Mouse (Mus musculus) natural killer cell, adult 2 months (primary cell): ENCODE measurements around the gene Eef1g.

ENCODE experiments used
- DNase-seq, 2 experiments: peaks; one replicate each; pipeline ENCODE4 v3.0.0; 2022; ENCODE audit warnings: low spot score in 2 of 2

The Eef1g gene

GRCm38 (mm10) chr19:8966590-8967372 lies at the start of gene Eef1g:
TSS of gene Eef1g (plus strand) at chr19:8967041.
- DNase-seq: peak; percentile 98 to 99

DNA sequence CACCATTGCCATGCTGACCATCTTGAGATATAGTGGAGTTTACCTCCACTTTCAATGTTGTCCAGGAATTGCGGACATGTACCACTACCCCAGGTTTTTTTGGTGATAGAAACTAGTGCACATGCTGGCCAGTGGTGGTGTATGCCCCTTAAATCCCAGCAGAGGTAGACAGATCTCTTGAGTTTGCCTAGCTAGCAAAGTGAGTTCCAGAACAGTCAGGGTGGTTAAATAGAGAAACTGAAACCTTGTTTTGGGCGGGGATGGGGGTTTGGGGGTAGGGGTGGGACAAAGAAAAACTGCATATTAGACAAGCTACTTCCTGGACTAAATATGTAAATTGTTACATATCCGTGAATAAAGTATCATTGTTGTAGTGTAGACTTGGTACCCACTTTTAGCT lies 47.8 kb upstream of the Eef1g start:
- no peak for DNase-seq

DNA sequence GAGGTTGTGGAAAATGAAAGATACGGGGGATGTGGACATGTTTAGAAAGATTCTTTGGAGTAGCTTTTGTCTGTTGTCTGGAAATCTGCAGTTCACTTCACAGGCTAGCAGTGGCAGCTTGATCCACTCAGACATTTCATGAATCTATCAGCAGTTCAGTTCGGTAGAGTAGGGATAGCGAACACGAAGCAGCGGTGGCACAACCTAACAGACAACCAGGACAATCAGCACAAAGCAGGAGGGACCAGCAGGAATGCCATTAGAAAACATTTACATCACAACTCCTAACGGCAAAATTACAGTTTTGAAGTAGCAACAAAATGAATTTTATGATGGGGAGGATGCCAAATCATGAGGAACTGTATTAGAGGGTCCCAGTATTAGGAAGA lies 47.2 kb upstream of the Eef1g start:
- no peak for DNase-seq

DNA sequence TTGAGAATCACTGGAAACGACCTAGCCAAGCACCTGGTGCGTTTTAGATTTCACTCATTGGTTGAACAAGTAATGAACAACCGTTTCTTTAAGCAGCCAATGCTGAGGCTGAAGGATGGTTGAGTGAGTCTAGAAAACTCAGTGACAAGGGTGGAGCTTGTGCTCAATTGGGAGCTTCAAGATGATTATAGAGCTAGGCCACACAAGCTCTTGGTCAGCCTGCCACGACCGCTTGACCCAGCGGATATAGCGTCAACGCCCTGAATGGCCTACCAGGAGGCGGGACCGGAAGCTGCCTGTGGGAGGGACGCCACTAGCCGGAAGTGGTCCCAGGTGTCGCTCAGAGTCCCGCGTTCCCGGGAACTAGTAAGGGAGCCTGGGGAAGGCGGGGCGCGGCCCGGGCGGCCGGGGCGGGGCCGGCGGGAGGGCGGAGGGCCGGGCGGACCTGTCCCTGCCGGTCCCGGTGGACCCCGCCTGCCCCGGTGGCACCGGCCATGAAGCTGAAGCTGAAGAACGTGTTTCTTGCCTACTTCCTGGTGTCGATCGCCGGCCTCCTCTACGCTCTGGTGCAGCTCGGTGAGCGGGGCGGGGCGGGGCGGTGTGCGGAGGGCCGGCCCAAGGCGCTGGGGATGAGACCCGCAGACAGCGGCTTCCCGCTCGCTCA lies 46.6 kb upstream of the Eef1g start, which contains the start of gene B3gat3:
TSS of gene B3gat3 (plus strand) at position 302 of the 664 bp plus-strand sequence.
- DNase-seq: peak; percentile 87 to 93

GRCm38 (mm10) chr19:8920836-8921291 lies 46.0 kb upstream of the Eef1g start:
- DNase-seq: no peak

DNA sequence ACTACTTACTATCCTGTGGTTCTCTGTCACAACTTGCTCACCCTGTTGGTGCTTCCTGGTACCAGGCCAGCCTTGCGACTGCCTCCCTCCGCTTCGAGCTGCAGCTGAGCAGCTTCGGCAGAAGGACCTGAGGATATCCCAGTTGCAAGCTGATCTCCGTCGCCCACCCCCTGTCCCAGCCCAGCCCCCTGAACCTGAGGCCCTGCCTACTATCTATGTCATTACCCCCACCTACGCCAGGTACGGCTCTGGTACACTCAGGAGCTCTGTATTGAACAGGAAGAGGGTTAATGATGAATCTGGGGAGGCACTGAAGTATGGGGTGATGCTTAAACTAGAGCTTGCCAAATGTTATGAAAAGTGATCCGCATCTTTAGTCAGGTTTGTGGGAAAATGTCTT lies 45.1 kb upstream of the Eef1g start:
- DNase-seq: no peak

DNA sequence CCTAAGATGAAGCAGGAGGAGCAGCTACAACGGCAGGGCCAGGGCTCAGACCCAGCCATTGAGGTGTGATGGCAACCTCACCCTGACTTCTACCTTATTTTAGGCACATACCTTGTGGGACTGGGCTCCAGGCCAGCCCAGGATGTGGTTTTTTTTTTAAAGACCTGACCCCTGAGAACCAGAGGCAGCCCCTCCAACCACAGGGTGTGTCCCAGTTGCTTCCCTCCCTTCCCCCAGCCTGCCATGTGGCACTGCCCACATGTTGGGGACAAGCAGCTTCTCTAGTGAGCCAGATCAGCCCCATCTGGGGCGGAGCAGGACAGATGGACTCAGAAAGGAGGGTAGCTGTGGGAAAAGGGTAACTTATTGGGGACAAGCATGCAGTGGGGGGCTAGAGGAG lies 40.1 kb upstream of the Eef1g start:
- DNase-seq: peak; percentile 53 to 62

GRCm38 (mm10) chr19:8927891-8928525 lies 38.8 kb upstream of the Eef1g start:
- no peak for DNase-seq

GRCm38 (mm10) chr19:8928689-8929223 lies 38.1 kb upstream of the Eef1g start:
- DNase-seq: no peak

GRCm38 (mm10) chr19:8929224-8930088 lies 37.4 kb upstream of the Eef1g start, which contains the start of the genes Rom1 and Eml3:
TSS of gene Rom1 (minus strand) at chr19:8929356.
TSS of gene Eml3 (plus strand) at chr19:8929552.
- peak; percentile 77 to 80 for DNase-seq

- no peak for DNase-seq
Measured at GRCm38 (mm10) chr19:8930117-8930516, 36.7 kb upstream of the Eef1g start.

DNA sequence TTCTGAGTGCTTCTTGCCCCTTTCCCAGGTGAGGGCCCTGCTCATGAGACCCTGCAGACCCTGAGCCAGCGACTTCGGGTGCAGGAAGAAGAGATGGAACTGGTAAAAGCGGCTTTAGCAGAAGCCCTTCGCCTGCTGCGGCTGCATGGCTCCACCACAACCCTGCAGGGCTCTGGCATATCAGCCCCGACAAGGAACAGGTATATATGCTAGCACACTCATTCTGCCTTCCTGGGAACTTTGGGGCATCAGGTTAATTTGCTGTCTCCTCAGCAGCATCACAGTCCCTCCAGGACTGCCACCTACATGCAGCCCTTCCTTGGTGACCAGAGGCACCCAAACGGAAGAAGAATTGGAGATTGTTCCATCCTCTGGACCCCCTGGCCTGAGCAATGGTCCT lies 36.1 kb upstream of the Eef1g start:
- DNase-seq: no peak

DNA sequence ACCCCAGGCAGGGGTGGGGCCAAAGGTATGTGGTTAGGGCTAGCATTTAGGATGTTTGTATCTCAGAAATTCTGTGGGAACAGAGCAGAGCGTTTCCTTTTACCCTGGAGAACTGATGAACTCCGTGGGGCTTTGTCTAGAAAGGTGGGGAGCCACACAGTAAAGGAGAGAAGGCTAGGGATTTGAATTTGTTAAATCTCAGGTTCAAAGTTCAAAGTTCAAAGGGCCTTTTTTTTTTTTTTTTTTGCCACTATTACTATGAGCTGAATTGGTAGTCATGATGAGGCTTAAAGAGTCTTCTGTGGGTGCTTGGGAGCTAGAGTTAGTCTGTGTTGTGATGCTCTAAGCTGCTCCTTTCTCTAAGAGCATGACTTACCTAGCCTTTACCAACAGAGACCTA lies 30.1 kb upstream of the Eef1g start:
- no peak for DNase-seq

GRCm38 (mm10) chr19:8940526-8941133 lies 26.2 kb upstream of the Eef1g start:
- DNase-seq: no peak

GRCm38 (mm10) chr19:8941136-8941514 lies 25.7 kb upstream of the Eef1g start:
- DNase-seq: no peak

- peak; percentile 95 to 96 for DNase-seq
Measured at GRCm38 (mm10) chr19:8941515-8942217, 25.2 kb upstream of the Eef1g start, which contains the start of gene Mta2. TSS of gene Mta2 (plus strand) at chr19:8941875.

- DNase-seq: no peak
Measured at GRCm38 (mm10) chr19:8942276-8942964, 24.4 kb upstream of the Eef1g start.

- DNase-seq: no peak
Measured at GRCm38 (mm10) chr19:8943047-8943446, 23.8 kb upstream of the Eef1g start.

DNA sequence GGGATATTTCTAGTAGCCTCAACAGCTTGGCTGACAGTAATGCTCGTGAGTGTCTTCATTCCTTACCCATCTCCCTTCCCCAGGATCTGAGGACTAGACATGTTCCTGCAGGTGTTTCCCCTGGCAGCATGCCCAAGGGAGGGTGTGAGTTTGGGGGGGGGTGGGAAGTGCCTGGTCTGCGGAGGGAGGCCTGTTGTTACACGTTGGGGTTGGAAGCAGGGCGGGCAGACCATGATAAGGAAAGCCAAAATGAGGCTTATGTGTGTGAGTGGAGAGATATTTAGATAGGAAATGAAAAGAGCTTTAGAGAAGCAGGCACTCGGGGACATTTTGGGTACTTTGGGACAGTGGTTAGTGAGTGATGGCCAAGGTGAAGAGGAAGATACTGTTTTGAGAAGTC lies 22.8 kb upstream of the Eef1g start:
- DNase-seq: no peak

DNA sequence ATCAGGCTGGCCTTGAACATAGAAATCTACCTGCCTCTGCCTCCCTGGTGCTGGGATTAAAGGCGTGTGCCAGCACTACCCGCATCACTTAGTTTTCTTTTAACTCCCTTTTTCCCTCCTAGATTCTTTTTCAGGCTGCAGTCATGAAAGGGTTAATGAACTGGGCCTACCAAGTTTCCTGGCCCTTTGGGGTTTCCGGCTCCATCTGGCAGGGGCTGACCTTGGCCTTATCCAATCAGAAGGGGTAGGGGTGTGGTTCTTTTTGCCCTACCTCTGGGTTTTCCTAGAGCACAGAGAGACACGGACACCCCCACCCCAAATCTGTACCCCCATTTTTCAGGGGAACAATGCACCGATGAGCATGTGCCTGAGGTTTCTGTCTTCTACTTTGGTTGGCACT lies 22.1 kb upstream of the Eef1g start:
- peak; percentile 58 for DNase-seq
